Mouse (Mus musculus): ENCODE results near the gene Gng5.
A peak's percentile ranks its signal among the peaks of the same experiment; 100 is the strongest.

Gene Gng5

GRCm38 (mm10) chr3:146499431-146500002 lies at the start of gene Gng5, which contains the start of gene Spata1:
Gene Gng5 (plus strand): TSS chr3:146499807.
Gene Spata1 (minus strand): TSS chr3:146499753.
- DNase-seq (ENCODE audit: low read depth, low spot score), result peak; percentile 93

- peak; percentile 91 for DNase-seq (ENCODE audit: low read depth, low spot score)
Observed at GRCm38 (mm10) chr3:146450371-146450841, 49.2 kb upstream of the Gng5 start.

- DNase-seq (ENCODE audit: low read depth, low spot score), result no peak
Observed at GRCm38 (mm10) chr3:146451375-146451774, 48.2 kb upstream of the Gng5 start.

- peak; percentile 20 for DNase-seq (ENCODE audit: low read depth, low spot score)
Observed at GRCm38 (mm10) chr3:146462939-146463338, 36.7 kb upstream of the Gng5 start.

- DNase-seq (ENCODE audit: low read depth, low spot score), result no peak
Observed at GRCm38 (mm10) chr3:146469226-146469625, 30.4 kb upstream of the Gng5 start.

GRCm38 (mm10) chr3:146472657-146473056 lies 26.9 kb upstream of the Gng5 start:
- DNase-seq (ENCODE audit: low read depth, low spot score), result no peak

GRCm38 (mm10) chr3:146473741-146474140 lies 25.9 kb upstream of the Gng5 start:
- DNase-seq (ENCODE audit: low read depth, low spot score), result no peak

GRCm38 (mm10) chr3:146474428-146474827 lies 25.2 kb upstream of the Gng5 start:
- no peak for DNase-seq (ENCODE audit: low read depth, low spot score)

GRCm38 (mm10) chr3:146482044-146482443 lies 17.6 kb upstream of the Gng5 start:
- no peak for DNase-seq (ENCODE audit: low read depth, low spot score)

- DNase-seq (ENCODE audit: low read depth, low spot score), result peak; percentile 47
Observed at GRCm38 (mm10) chr3:146486464-146486863, 13.1 kb upstream of the Gng5 start.

GRCm38 (mm10) chr3:146494941-146495340 lies 4.7 kb upstream of the Gng5 start:
- no peak for DNase-seq (ENCODE audit: low read depth, low spot score)

- no peak for DNase-seq (ENCODE audit: low read depth, low spot score)
Observed at GRCm38 (mm10) chr3:146498989-146499388, 618 bp upstream of the Gng5 start.

GRCm38 (mm10) chr3:146500003-146500809 lies 599 bp downstream of the Gng5 start:
- DNase-seq (ENCODE audit: low read depth, low spot score), result peak; percentile 82

GRCm38 (mm10) chr3:146500810-146501201 lies 1.2 kb downstream of the Gng5 start:
- DNase-seq (ENCODE audit: low read depth, low spot score), result no peak

- DNase-seq (ENCODE audit: low read depth, low spot score), result no peak
Observed at GRCm38 (mm10) chr3:146501601-146502123, 2.1 kb downstream of the Gng5 start.

- no peak for DNase-seq (ENCODE audit: low read depth, low spot score)
Observed at GRCm38 (mm10) chr3:146506711-146507110, 7.1 kb downstream of the Gng5 start.

GRCm38 (mm10) chr3:146520226-146520797 lies 20.7 kb downstream of the Gng5 start:
- no peak for DNase-seq (ENCODE audit: low read depth, low spot score)

- DNase-seq (ENCODE audit: low read depth, low spot score), result peak; percentile 96
Observed at GRCm38 (mm10) chr3:146520798-146521651, 21.4 kb downstream of the Gng5 start, which contains the start of gene Rpf1. Gene Rpf1 (minus strand): TSS chr3:146521429.

- DNase-seq (ENCODE audit: low read depth, low spot score), result no peak
Observed at GRCm38 (mm10) chr3:146521652-146522020, 22.0 kb downstream of the Gng5 start.

- no peak for DNase-seq (ENCODE audit: low read depth, low spot score)
Observed at GRCm38 (mm10) chr3:146528335-146528734, 28.7 kb downstream of the Gng5 start.

- DNase-seq (ENCODE audit: low read depth, low spot score), result no peak
Observed at GRCm38 (mm10) chr3:146534986-146535385, 35.4 kb downstream of the Gng5 start.

Data from A20 (cell line).